Mouse (Mus musculus): ENCODE measurements around the gene Col23a1.

The Col23a1 gene

DNA sequence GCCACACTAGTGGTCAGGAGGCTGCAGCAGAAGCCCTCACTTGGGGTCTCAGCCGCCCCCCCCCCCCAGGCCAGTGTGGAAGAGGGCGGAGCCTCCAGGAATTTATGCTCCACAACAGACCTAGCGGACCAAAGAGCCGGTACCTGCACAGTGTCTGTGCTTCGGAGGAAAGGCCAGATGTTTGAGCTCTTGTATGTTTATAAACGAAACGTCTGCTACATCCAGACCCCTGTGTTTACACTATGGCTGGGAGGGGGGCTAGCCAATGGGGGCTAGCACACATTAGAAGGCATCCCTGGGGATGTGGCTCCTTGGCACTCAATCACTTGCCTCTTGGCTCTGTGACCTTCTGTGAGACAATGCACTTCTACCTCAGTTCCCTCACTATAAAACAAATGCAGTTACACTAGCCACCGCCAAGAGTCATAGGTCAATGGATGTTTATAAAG lies 99.2 kb downstream of the Col23a1 start:
- no peak for DNase-seq (ENCODE audit: low read depth in 2 of 2, low spot score in 2 of 2)

DNA sequence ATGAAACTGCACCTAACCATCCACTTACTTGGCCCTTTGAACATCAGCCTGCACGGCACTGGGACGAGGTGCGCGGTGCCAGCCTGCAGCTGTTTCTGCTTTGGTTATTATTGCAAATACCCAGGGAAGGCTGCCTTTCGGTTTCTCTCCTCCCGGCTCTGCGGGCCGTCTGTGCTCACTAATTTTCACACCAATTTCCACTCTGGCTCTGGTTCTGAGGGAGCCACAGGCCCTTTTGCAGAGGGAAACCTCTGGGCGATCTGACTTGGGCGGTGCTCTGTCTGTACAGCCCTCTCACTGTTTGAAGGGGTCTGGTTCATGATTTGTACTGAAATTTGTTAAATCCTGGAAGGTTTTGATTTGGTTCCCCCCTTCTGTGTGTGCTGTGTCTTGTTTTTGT lies 100.0 kb downstream of the Col23a1 start:
- DNase-seq (ENCODE audit: low read depth in 2 of 2, low spot score in 2 of 2) = no peak

DNA sequence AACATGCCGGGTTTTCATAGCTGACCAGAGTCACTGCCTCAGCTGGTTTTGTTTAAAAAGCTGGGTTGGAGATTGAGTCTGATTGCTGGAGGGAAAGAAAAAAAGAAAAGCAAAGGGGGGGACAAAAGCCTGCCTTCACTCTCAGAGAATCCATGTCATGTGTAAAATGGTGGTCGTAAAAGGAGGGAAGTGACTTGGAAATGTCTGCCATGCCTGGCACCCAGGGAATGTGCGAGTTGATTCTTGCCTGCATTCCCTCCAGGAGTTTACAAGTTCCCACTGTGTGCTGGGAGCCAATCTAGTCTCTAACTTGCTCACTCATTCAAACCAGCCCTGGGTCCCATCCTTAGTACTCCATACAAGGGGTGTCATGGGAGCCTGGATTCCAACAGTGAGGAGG lies 100.8 kb downstream of the Col23a1 start:
- DNase-seq (ENCODE audit: low read depth in 2 of 2, low spot score in 2 of 2) = no peak

DNA sequence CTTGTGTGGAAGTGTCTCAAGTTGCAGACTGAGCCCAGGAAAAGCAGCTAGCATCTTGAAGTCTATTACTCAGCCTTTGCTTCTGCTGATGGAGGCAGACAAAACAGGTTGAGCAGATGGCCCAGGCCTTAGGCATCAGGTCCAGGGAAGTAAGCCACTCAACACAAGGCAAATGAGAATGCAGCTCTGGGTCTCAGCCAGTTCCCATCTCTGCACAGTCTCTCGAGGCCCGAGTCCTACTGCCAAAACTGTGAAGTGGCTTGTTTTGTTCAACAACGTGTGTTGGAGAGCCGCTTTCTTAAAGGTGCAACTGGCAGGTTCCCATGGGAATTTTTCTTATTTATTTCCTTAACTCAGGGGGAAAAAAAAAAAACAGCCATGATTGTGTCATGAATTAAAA lies 101.8 kb downstream of the Col23a1 start:
- DNase-seq (ENCODE audit: low read depth in 2 of 2, low spot score in 2 of 2) = no peak

DNA sequence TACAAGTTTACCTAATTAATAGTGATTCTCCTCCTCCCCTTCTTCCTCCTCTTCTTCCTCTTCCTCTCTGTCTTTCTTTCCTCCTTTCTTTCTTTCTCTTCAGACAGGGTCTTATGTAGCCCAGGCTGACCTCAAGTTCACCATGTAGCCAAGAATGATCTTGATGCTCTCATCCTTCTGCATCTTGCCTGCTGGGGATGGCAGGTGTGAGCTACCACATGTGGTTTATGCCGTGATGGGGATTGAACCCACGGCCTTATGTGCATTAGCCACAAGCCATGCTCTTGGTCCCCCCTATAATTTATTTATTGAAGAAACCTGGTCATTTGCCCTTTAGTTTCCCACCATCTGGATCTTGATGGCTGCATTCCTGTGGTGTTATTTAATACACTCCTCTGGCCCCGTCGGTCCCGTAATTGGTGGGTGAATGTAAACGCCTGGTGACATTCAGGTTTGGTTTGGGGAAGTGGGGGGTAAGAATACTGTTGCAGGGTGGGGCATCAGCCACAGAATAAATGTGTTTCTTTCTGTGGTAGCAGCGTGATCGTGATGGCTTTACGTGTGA lies 104.7 kb downstream of the Col23a1 start:
- DNase-seq (ENCODE audit: low read depth in 2 of 2, low spot score in 2 of 2) = no peak

DNA sequence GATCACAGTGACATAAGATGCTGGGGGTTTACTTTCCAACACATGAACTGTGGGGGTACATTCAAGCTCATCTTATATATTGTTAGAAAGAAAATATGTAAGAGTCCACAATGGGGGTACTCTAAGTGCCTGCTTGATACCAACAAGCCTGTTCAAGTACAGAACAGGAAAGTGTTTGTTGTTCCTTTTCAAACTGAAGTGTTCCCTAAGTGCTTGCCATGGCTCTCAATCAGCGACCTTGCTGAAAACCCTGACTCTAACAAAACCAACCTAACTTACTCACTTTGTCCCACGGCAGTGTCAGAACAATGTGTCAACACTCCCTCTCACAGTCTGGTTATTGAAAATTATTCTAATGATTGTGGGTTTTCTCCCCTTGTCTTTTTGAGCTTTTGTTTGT lies 106.7 kb downstream of the Col23a1 start:
- DNase-seq (ENCODE audit: low read depth in 2 of 2, low spot score in 2 of 2) = no peak

DNA sequence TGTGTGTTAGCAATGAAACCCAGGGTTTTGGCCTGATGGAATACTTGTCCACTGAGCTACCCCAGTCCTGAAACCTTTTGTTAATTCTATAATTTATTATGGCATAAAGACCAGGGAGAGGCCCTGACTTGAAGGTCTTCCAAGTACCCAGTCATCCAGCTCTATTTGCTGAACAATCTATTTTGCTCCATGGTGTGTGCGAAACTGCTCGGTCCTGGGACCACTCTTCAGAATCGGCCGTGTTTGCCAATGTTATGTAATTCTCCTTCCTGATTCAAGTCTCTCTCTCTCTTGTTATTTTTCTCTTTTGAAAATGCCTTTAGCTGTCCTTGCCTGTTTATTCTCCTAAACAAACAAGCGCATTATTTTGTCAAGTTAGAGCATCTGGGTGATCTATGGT lies 108.4 kb downstream of the Col23a1 start:
- no peak for DNase-seq (ENCODE audit: low read depth in 2 of 2, low spot score in 2 of 2)

DNA sequence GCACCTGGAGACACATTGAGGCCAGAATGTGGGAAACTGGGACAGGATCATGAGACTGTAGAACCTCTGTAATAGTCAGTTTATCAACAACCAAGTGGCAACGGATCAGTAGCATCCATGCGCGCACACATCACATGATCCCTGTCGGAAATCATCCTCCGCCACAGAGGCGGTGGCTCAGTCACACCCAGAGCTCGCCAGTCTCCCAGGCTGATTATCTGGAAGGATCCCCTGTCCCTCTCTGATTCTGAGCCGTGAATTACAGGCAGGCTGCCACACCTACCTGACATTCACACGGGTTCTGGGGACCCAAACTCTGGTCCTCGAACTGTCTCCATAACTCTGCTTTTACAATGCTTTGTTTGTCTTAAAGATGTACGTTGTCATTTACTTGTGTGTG lies 110.6 kb downstream of the Col23a1 start:
- DNase-seq (ENCODE audit: low read depth in 2 of 2, low spot score in 2 of 2) = no peak

DNA sequence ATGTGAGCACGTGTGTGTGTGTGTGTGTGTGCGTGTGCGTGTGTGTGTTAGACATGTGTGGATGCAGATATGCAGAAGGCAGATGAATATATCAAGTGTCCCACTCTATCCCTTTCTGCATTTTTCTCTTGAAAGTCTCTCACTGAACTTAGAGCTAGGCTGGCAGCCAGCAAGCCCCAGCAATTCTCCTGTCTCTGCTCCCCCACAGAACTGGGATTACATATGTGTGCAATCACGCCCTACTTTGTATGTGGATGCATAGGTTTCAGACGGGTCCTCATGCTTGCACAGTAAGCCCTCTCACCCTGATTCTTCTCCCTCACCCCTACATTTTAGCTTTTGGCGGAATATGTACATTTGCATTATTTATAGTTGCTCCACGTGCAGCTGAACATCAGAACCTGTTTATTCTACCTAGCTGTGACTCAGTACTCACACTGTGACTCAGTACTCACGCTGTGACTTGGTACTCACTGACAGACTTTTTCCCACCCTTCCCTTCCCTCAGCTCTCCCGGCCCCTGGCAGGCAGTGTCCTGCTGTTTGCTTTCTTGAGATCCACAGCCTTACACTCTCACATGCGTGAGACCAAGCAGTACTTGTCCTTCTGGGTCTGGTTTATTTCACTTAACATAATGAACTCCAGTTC lies 111.9 kb downstream of the Col23a1 start:
- no peak for DNase-seq (ENCODE audit: low read depth in 2 of 2, low spot score in 2 of 2)

DNA sequence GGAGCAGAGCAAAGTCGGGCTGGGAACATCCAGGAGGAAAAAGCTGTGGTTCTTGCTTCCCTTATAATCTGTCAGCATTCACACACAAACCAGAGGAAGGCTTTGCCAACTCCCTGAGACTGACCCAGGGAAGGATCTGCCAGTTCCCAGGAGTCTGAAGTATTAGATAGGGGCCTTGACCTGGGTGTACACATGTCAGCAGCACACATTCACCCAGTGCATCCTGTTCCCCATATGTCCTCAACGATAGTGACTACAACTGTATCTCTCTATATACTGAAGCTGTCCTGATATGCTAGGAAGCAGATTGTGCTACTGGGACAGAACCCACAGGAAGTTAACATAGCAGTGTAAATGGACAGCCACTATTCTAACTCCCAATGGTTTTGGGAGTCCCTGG lies 114.2 kb downstream of the Col23a1 start:
- DNase-seq (ENCODE audit: low read depth in 2 of 2, low spot score in 2 of 2) = no peak

DNA sequence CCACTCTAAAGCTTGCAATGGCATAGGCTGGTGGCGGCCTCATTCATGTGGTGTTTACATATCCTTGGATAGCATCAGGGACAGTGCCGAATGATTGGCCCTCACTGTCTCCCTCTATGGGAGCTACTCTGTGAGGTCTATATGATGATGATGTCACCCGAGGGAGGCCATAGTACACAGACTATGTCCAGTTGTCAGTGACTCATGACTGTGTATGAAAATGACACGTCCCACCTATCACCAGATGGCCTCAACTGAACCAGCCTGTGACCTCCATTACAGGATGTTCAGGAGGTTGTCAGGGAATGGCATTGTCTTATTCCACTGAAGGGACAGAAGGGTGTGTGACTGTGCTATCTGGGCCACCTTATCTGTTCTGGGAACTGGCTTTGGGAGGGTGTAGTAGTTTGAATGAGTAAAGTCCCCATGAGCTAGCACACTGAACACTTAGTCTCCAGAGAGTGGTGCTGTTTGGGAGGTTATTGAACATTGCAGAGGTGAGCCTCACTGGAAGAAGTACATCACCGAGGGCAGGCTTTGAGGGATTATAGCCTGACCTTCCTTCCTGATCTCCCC lies 115.2 kb downstream of the Col23a1 start:
- no peak for DNase-seq (ENCODE audit: low read depth in 2 of 2, low spot score in 2 of 2)

DNA sequence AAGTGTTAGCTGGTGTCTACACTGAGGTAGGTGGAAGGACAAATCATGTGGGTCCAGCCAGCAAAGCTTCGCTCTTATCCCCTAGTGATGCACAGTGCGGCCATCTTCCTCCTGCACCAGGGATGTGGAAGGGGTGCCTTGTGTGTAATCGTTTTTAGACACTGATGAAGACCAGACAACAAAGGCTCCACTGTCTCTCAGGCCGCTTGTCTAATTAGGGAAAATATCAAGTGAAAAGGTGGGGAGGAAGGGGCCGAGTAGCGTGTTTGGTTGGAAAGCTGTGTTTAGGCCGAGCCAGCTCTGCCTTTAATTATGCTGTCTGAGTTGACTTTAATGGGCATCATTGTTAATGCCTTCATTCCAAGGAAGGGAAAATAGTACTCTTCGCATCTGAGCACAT lies 116.8 kb downstream of the Col23a1 start:
- no peak for DNase-seq (ENCODE audit: low read depth in 2 of 2, low spot score in 2 of 2)

DNA sequence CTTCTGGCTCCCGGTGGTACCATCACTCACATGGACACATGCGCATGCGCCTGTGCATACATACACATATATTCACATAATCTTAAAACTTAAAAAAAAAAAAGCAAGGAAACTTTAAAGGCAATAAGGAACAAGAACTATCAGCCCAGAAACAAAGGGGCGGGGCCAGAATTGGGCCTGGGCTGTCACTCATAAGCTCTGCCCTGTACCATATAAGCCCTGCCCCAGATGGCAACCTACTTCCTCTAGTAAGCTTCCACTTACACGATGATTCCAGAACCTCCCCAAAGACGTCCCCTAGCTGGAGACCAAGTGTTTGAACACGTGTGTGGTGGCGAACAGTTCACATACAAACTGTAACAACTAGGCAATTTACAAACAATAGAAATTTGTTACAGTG lies 117.6 kb downstream of the Col23a1 start:
- DNase-seq (ENCODE audit: low read depth in 2 of 2, low spot score in 2 of 2) = no peak

DNA sequence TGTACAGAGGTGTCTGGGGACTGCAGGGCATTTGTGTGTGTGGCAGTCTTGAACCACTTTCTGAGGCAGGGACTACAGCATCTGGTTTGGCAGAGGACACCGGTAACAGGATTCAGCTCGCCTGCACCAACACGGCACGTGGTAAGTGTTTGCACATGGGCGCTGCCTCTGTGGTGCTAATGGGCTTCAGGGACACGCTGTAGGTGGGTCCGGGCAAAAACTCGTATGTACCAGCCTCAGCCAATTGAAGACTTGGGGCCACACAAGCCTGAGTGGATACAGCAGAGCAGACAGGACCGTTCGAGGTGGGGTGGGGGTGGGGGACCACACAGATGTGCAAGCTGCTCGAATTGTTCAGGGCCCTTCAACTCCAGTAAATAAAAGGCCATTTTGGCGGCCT lies 121.1 kb downstream of the Col23a1 start:
- DNase-seq (ENCODE audit: low read depth in 2 of 2, low spot score in 2 of 2) = no peak

DNA sequence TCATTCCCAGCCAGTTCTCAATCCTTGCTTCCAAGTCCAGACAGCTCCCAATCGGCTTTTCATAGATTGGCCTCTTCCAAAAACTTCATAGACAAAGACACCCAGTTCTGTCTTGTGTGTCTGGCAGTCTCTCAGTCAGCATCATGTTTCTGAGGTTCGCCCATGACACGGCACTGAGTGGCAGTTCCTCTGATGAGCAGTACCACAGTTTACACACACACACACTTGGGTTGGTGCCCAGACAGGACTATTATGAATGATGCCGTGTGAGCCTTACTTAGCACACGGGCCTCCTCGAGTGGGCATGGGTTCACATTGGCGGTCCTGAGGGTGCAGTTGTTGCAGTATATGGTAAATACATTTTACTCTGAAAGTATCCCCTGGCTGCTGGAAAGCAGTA lies 124.8 kb downstream of the Col23a1 start:
- no peak for DNase-seq (ENCODE audit: low read depth in 2 of 2, low spot score in 2 of 2)

DNA sequence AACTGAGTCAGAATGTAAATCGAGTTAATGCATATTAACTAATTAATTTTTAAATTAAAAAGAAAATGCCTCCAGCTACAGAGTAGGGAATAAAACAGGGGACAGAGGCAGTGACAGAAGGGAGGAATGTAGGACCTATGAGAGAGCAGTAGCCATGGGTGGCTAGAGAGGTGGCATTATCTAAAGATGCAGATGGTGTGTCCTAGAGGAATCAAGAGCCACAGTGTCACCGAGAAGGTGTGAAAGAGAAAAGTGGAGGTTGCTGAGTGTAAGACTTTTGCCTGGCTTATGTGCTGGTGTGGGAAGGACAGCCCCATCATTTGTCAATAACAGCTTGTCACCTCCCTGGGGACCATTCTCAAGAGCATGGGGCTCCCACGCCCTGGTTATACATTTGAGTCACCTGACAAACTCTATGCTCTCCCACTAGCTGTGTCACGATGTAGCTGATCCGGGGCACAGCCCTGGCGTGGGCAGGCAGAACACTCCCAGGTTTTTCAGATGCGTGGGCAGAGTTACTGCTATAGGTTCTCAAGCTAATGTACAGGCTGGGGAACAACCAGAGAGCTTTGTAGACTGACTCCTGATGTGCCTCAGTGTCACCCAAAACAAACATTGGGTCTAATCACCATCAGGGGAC lies 125.4 kb downstream of the Col23a1 start:
- no peak for DNase-seq (ENCODE audit: low read depth in 2 of 2, low spot score in 2 of 2)

DNA sequence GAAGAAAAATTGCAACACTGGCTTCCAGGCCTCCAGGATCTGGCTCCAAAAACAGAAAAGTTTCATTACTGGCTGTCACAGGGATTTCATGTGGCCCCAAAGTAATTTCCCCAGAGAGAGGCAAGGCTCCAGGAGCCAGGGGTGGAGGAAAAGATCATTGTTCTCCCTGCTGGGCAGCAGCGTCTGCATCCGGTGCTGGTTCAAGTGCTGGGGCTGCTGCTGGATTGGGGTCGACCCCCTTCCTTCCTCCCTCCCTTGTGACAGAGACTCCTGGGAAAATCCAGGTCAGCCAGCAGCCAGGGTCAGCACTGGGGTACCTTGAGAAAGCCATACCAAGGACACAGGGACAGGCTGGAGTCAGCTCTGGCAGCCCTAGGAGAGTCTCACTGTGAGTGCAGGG lies 129.1 kb downstream of the Col23a1 start:
- no peak for DNase-seq (ENCODE audit: low read depth in 2 of 2, low spot score in 2 of 2)

DNA sequence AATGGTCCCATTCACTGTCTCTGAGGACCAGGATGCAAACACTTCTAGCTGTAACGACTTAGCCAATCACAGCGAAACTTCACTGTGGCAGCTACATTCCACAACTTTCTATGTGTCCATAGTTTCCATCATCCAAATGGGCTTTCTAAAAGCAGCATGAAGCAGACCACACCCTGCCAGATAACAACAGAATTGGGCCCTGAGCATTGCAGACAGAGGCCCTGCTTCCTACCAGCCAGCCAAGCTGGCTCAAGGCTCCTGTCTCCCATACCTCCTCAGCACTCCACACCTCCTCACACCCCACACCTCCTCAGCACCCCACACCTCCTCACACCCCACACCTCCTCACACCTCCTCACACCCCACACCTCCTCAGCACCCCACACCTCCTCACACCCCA lies 132.2 kb downstream of the Col23a1 start:
- DNase-seq (ENCODE audit: low read depth in 2 of 2, low spot score in 2 of 2) = no peak

DNA sequence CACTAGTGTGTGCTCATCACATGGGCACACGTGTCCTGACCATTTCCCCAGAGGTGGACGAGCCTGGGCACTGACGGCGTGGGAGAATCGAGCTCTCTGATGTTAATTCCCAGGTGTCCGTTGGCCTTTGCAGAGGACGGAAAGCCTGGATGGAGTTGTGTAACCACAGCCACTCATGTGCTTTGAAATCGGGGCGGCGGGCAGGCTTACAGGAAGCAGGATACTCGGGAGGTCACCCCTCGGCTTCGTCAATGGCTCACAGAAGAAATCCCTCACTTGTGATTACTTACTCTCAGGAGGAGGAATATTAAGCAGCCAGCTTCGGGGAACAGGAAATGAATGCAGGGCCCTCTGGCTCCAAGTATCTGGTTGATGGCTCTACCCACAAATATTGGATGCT lies 133.0 kb downstream of the Col23a1 start:
- no peak for DNase-seq (ENCODE audit: low read depth in 2 of 2, low spot score in 2 of 2)

DNA sequence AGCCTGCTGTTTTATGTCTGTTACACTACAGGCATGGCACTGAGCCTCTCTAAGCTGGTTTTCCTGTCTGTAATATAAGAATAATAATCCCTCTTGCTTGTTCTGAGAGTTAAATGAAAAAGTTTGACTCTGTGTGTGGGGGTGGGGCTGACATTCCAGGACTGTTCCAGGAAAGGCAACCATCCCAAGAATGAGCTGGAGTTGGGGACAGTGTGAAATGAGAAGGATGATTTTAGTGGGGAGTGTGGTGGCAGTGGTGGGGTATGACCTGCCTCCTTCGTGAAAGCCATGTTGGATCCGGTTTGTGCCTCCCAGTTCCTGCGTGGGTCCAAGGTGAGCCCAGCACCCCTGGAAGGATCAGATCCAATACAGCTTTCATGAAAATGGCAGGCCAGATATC lies 136.4 kb downstream of the Col23a1 start:
- DNase-seq (ENCODE audit: low read depth in 2 of 2, low spot score in 2 of 2) = no peak

DNA sequence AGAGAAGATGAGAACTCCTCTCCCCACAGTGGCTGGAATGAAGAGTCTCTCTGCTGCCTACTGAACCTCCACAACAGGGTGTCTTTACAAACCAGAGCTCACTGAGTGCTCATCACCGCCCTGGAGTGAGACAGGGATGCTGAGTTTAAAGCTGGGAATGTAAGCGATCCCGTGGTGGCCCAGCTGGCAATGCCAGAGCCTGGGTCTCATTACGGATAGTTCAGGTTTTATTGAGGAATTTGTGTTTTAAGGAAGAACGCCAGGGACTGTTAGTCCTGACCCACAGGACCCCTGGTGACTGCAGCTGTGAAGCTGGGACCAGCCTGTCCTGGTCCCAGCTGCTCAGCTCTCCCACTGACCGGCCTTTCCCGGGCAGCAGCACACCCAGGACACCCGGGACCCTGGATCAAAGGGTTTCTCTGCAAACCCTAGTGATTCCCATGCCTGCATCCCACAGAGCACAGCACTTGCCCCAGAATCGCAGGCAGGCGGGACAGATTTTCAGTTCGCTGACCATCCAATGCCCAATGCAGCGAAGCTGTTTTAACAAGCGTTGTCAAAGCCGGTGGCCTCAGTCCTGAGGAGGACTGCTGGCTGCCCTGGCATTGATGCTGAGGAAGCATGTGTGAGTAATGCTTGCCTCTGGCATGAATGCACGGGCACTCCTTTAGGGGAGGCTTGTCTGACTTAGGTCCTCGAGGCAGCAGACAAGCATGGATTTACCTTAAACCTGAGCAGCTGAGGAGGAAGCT lies 139.9 kb downstream of the Col23a1 start:
- no peak for DNase-seq (ENCODE audit: low read depth in 2 of 2, low spot score in 2 of 2)

DNA sequence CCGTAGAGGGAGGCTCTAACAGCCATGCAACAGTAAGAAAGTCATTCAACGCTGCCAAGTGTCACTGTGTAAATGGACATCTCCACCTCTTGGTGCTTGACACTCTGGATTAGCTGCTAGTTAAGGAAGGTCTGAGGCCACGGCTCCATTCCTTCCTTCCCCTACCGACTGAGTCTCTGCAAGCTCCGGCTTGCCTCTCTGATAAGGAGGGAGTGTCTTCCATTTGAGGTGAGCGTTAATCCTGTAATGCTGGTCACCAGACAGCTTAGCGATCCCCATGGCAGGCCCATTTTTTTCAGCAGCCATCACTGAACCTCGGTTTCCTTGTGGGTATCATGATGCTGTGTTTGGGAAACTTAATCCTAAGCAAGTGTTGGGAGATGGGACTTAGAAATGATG lies 140.5 kb downstream of the Col23a1 start:
- no peak for DNase-seq (ENCODE audit: low read depth in 2 of 2, low spot score in 2 of 2)

All from CD8-positive naive resting alpha-beta T cell, adult 2 months (primary cell).